Mouse (Mus musculus) ES-E14 (cell line): Measurements from ENCODE around the gene Ostm1. TPM values are rescaled to one million over a fixed set of nuclear protein-coding genes. Genes with fewer than 3 reads are reported as not detected.

Experiments
- DNase-seq: peaks from one replicate; pipeline ENCODE4 v3.0.0-alpha.2; 2013; ENCODE audit warnings: low read depth, low spot score
- H3K27ac ChIP-seq: 2 replicates; pipeline ENCODE4 v1.5.1; 2012; ENCODE audit warnings: low read depth, mild to moderate bottlenecking, low read length, moderate library complexity, mixed read lengths; ENCODE audit not compliant: poor library complexity, insufficient read depth, severe bottlenecking
- H3K36me3 ChIP-seq: 2 replicates; pipeline ENCODE4 v1.6.1; 2012; ENCODE audit warnings: mild to moderate bottlenecking, low read length, moderate library complexity, mixed read lengths; ENCODE audit not compliant: control insufficient read depth, poor library complexity, insufficient read depth, severe bottlenecking
- H3K4me1 ChIP-seq, 2 experiments: fragments of 150-350 bp in 1 of 2; sonication (generic) in 1 of 2; 2 replicates each; pipeline ENCODE4 v1.6.1; 2012; ENCODE audit warnings: low read length in 2 of 2, mild to moderate bottlenecking in 1 of 2, mixed read lengths in 1 of 2; ENCODE audit not compliant: control insufficient read depth in 2 of 2, insufficient read depth in 2 of 2, poor library complexity in 1 of 2
- H3K4me3 ChIP-seq, 2 experiments: fragments of 150-350 bp in 1 of 2; sonication (generic) in 1 of 2; 2 replicates each; pipeline ENCODE4 v1.5.1; 2012; ENCODE audit warnings: low read length in 2 of 2, low read depth in 1 of 2, mild to moderate bottlenecking in 1 of 2, mixed read lengths in 1 of 2; ENCODE audit not compliant: insufficient read depth in 1 of 2, poor library complexity in 1 of 2, severe bottlenecking in 1 of 2
- H3K9ac ChIP-seq: 2 replicates; pipeline ENCODE4 v1.6.1; 2012; ENCODE audit warnings: low read depth, mild to moderate bottlenecking, low read length, mixed read lengths; ENCODE audit not compliant: poor library complexity, insufficient read depth, severe bottlenecking
- H3K9me3 ChIP-seq: fragments of 150-350 bp; sonication (generic); 2 replicates; pipeline ENCODE4 v1.6.1; 2012; ENCODE audit warnings: low read depth, mild to moderate bottlenecking, low read length; ENCODE audit not compliant: control insufficient read depth, insufficient read depth
- CHD2 ChIP-seq: IDR thresholded peaks from 2 replicates; pipeline ENCODE4 v1.6.1; 2014; ENCODE audit warnings: mild to moderate bottlenecking, low read depth, low read length, inconsistent platforms
- HCFC1 ChIP-seq: IDR thresholded peaks from 2 replicates; pipeline ENCODE4 v1.6.1; 2012; ENCODE audit warnings: low read length, inconsistent platforms, borderline replicate concordance; ENCODE audit not compliant: insufficient read depth
- MAFK ChIP-seq: IDR thresholded peaks from 2 replicates; pipeline ENCODE4 v1.6.1; 2014; ENCODE audit warnings: mild to moderate bottlenecking, low read depth, low read length, inconsistent platforms; ENCODE audit not compliant: insufficient read depth
- ZC3H11A ChIP-seq: IDR thresholded peaks from 2 replicates; pipeline ENCODE4 v1.6.1; 2012; ENCODE audit warnings: low read depth, mild to moderate bottlenecking, inconsistent platforms, low read length, borderline replicate concordance
- ZNF384 ChIP-seq: IDR thresholded peaks from 2 replicates; pipeline ENCODE4 v1.6.1; 2012; ENCODE audit warnings: low read depth, low read length, inconsistent platforms
- in situ Hi-C, 2 experiments: fragments of 600-800 bp; cut with MboI; formaldehyde crosslinking; loops; one replicate each; pipeline ENCODE4 v1.15.1; 2025; ENCODE audit warnings: low sequenced_read_pairs in 2 of 2, inconsistent platforms in 1 of 2; ENCODE audit not compliant: unreplicated experiment in 2 of 2
- total RNA-seq: library from RNA; depleted of rRNA; stranded (reverse); fragments of 300-350 nt; gene quantifications from 2 replicates; pipeline ENCODE4 v1.2.3, GENCODE M21; 2012

Gene Ostm1
- total RNA-seq, 1 experiment: 19.7 TPM

GRCm38 (mm10) chr10:42636360-42637182 lies 52.9 kb downstream of the Ostm1 start:
- TF ChIP-seq HCFC1: no peak
- TF ChIP-seq CHD2: no peak
- TF ChIP-seq ZC3H11A: no peak
- TF ChIP-seq ZNF384: no peak
- no peak for TF ChIP-seq MAFK
- no peak overlapping the region for H3K4me3 ChIP-seq
- DNase-seq: no peak
- no peak overlapping the region for H3K9ac ChIP-seq
- H3K27ac ChIP-seq: no peak overlapping the region
- no peaks in the 10 kb centered on the region for H3K36me3 ChIP-seq
- H3K4me1 ChIP-seq: peaks cover 4 to 7% of the 10 kb centered on the region in 2 experiments; a peak in 3 of 4 replicates
- no peaks in the 10 kb centered on the region for H3K9me3 ChIP-seq
- in situ Hi-C loops: no loop called here

GRCm38 (mm10) chr10:42637183-42637788 lies 53.7 kb downstream of the Ostm1 start:
- H3K4me3 ChIP-seq: no peak overlapping the region
- no peak for TF ChIP-seq HCFC1
- TF ChIP-seq ZC3H11A: no peak
- no peak for TF ChIP-seq CHD2
- no peak for TF ChIP-seq MAFK
- TF ChIP-seq ZNF384: no peak
- peak; percentile 89 for DNase-seq
- in situ Hi-C loops: no loop called here
- peaks cover 4 to 7% of the 10 kb centered on the region in 2 experiments; a peak in 3 of 4 replicates for H3K4me1 ChIP-seq
- no peaks in the 10 kb centered on the region for H3K36me3 ChIP-seq
- H3K9ac ChIP-seq: no peak overlapping the region
- H3K27ac ChIP-seq: no peak overlapping the region
- H3K9me3 ChIP-seq: no peaks in the 10 kb centered on the region

- Histone ChIP-seq H3K9me3 (no peaks in the 10 kb centered on the region), H3K36me3 (no peaks in the 10 kb centered on the region), H3K9ac (no peak overlapping the region), H3K4me3 (no peak overlapping the region), H3K27ac (no peak overlapping the region), H3K4me1 (peaks cover 4 to 5% of the 10 kb centered on the region in 2 experiments; a peak in 3 of 4 replicates)
- DNase-seq: no peak
- in situ Hi-C loops: no loop called here
- TF ChIP-seq ZC3H11A: no peak
- TF ChIP-seq HCFC1: no peak
- TF ChIP-seq MAFK: no peak
- TF ChIP-seq CHD2: no peak
- no peak for TF ChIP-seq ZNF384
Observed at GRCm38 (mm10) chr10:42639856-42640255, 56.2 kb downstream of the Ostm1 start.

GRCm38 (mm10) chr10:42643638-42644037 lies 60.0 kb downstream of the Ostm1 start:
- in situ Hi-C loops: no loop called here
- Histone ChIP-seq H3K36me3 (no peaks in the 10 kb centered on the region), H3K9ac (no peak overlapping the region), H3K4me3 (no peak overlapping the region), H3K9me3 (no peaks in the 10 kb centered on the region), H3K4me1 (peaks cover 6 to 11% of the 10 kb centered on the region in 2 experiments; a peak in 2 of 4 replicates), H3K27ac (no peak overlapping the region)
- DNase-seq: no peak
- TF ChIP-seq CHD2 (no peak), ZC3H11A (no peak), MAFK (no peak), HCFC1 (no peak), ZNF384 (no peak)
